Mouse (Mus musculus): ENCODE results near the gene Edn2. TPM values are rescaled to one million over a fixed set of nuclear protein-coding genes. Genes with fewer than 3 reads are reported as not detected.

The Edn2 gene
- not detected for total RNA-seq (2021)
- long read RNA-seq, experiment 1, result 0 reads
- long read RNA-seq, experiment 2, result 0 reads

DNA sequence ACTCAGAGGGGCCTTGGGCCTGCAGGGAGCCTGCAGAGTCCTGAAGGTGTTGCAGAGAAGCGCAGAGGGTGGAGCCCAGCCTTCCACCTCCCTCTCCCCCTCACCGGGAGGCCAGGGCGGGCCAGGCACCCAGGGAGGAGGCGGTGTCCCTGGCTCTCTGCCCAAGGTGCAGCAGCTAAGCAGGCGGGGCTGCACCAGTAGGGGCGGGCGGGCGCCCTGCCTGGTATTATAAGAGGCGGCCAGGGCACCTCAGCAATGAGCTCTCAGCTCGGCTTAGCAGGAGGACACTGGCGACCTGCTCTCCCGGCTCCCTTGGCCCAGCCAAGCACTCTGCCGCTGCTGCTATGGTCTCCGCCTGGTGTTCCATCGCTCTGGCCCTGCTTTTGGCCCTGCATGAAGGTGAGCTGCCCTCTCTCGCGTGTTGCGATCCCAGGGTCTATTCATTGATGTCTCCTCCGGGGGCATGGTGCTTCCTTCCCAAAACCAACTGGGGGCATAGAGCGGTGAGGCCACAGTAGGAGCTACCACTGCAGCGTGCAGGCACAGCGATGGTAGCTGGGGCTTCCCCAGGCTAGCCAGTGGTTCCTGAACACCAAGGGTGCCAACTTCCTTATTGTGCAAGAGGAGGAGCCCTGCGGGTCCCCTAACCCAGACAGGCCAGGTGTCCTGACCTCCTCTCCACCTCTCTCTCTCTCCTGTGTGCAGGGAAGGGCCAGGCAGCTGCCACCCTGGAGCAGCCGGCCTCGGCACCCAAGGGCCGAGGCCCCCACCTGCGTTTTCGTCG is at the start of gene Edn2:
TSS of gene Edn2 (plus strand) at position 41 of the 784 bp plus-strand sequence.
- peak; percentile 72 for DNase-seq (ENCODE audit: low spot score)

DNA sequence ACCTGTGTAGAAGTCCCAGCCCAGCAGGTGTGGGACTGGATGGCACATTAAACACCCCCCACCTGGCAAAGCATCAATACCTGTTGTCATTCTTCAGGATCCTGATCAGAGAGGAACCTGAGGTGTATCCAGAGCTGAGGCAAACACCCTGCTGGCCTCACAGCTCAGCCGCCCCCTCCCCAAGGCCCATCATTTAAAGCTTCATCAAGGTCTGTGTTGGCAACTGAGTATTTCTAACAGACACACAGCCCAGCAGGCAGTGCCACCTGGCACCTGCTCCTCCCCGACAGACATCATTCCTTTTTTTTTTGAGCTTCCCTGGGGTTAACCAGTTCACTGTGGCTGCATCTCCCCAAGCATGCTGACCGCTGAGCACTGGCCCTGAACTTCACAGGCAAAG is 45.5 kb upstream of the Edn2 start:
- no peak for DNase-seq (ENCODE audit: low spot score)

DNA sequence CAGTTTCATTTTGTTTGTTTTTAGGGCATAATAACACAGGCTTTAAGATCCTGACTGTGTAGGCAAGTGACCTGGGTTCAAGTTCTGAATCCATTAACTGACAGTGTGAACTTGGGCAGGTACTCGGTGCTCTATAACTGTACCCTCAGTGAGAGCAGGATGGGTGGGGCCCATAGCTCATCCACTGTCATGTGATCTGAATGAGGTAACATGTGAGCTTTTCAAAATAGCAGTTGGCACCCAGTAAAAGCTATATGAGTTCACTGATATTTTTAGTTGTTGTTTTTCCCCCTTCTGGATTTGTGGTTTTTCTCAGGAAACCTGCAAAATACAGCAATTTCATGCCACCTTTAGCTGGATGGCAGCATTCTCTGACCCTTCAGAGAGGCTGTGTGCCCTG is 44.7 kb upstream of the Edn2 start:
- no peak for DNase-seq (ENCODE audit: low spot score)

DNA sequence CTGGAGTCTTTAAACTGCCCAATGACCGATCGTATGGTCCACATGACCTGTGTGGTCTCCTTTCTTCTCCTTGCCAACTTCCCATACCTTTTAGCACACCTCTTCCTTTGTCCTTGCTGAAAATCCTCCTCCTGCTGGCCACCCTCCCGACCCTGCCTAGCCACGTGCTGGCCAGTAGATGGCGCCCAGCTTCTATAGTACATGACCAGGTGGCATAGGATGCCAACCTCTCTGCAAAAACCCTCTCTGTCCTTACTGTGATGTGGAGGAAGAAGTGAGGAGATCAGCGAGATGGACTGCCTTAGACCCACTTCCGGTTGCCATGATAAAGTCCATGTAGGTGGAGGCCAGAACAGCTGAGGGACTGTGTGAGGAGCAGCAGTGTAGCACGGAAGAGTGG is 40.7 kb upstream of the Edn2 start:
- peak; percentile 66 for DNase-seq (ENCODE audit: low spot score)

DNA sequence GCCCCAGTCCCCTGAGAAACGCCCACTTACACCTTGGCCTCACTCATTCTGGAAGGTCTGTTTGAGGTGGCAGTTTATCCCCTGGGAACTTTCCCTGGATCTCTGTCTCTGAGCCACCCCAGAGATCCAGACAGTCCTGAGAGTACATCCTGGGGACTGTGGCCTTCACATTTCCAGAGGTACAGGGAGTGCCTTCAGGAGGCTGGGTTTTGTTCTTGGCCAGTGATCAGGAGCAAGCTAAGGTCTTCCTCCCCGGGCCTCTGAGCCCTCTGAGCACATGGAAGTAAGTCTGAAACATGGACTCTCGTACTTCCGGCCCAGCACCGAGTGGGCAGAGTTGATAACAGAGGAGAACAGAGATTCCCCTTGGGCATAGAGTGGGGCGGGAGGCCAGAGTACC is 36.4 kb upstream of the Edn2 start:
- no peak for DNase-seq (ENCODE audit: low spot score)

DNA sequence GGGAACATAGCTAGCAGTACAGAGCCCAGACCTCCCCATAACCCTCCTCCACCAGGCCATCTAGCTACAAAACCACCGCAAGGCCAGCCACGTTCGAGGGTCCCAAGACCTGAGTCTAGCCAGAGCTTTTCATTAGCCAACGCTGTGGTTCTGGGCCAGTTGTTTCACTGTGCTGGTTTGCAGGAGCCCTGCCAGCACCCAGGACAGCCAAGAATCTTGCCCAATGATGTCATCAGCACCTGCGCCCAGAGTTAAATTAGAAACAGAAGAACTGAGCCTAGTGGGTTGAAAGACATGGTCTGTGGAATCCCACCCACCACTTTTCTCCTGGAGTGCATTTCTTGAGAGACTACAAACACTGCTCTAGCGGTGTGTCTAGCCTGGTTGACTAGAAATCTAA is 35.0 kb upstream of the Edn2 start:
- DNase-seq (ENCODE audit: low spot score), result peak; percentile 80

DNA sequence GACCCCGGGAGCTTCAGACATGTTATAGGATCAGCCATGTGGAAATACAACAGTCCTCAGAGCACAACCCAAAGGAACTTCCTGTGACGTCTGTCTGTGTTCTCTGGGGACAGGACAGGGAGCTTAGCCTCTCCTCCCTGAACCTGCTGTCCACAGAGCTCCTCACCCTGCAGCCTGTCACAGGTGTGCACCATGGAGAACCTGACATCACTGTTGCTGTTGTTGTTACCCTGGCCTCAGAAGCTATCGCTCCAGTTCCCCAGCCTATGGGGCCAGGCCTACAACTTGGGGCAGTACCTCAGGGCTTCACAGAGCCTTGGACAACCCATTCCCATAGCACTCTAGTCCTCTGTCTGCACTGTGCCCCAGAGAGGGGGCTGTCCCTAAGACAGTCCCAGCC is 33.7 kb upstream of the Edn2 start:
- no peak for DNase-seq (ENCODE audit: low spot score)

DNA sequence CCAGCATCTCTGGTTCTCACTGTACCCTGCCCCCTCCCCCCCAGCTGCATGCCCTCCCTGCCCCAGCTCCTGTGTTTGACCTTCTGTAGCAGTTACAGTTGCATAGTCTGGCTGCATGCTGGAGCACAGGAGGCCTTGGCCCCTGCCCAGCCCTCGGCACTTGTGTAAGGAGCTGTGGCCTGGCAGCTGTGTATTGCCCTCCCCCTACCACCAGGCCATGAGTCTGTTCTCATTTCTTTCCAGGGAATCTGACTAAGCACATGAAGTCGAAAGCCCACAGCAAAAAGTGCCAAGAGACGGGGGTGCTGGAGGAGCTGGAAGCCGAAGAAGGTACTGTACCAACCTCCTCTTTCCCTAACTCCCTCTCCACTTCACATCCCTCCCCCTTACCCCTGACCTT is 33.0 kb upstream of the Edn2 start:
- peak; percentile 62 for DNase-seq (ENCODE audit: low spot score)

DNA sequence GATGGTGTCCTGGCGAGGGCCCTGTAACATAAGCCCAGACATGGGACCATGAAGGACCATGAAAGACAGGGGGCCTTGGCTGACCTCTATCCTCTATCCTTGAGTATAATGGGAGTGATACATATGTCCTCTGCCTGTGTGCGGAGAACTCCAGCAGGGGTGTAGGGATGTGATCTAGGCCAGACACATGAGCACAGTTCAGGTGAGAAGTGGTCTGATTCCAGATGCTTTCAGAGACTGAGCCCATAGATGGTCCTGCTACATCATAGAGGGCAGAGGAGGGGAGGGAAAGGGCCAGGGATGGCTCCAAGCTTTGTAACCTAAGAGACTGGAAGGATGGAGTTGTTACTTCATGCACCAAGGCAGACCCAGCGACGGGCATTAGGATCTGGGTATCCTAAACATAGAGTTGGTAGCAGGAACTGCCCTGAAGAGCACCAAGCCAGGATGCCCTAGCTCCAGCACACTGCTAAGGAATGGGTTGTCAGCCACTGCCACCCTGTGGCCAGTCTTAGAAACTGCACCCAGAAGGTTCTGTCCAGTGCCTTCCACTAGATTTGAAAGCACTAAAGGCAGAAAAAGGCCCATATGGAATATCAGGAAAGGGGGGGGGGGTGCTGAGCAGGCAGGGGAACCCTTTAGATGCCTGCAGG is 31.6 kb upstream of the Edn2 start:
- peak; percentile 48 for DNase-seq (ENCODE audit: low spot score)

DNA sequence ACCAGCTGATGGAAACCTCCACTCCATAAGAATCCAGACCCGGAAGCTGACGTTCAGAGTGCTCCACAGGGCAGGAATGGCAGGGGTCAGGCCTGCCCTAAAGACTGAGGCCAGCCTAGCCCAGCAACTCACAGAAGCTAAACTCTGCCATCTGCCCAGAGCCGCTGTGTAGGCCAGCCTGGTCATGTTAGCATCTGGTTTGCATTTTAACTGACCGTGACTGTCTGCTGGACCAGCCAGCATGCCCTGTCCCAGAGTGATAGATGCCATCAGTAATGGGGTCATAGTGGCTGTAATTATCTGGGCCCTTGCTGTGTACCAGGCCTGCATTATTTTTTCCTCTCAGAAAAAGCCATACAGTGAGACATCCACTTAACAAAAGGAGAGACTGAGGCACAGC is 30.1 kb upstream of the Edn2 start:
- no peak for DNase-seq (ENCODE audit: low spot score)

DNA sequence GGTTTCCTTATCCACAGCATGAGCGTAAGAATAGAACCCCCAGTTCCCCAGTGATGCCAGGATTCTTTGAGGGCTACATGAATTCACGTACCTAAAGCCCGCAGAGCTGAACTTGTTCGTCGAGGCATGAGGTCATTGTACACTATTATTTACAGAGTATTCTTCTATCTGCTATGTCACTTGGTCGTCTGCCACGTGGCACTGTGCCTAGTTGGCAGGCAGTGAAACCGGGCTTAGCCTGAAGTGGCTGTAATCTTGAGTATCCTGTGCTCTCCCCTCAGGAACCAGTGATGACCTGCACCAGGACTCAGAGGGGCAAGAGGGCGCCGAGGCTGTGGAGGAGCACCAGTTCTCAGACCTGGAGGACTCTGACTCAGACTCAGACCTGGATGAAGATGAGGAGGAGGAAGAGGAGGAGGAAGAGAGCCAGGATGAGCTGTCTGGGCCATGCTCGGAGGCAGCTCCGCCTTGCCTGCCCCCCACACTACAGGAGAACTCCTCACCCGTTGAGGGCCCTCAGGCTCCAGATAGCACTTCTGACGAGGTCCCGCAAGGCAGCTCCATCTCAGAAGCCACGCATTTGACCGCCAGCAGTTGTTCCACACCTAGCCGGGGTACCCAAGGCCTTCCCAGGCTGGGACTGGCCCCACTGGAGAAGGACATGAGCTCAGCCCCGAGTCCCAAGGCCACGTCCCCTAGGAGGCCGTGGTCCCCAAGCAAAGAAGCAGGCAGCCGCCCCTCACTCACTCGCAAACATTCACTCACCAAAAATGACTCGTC is 29.4 kb upstream of the Edn2 start:
- DNase-seq (ENCODE audit: low spot score), result no peak

DNA sequence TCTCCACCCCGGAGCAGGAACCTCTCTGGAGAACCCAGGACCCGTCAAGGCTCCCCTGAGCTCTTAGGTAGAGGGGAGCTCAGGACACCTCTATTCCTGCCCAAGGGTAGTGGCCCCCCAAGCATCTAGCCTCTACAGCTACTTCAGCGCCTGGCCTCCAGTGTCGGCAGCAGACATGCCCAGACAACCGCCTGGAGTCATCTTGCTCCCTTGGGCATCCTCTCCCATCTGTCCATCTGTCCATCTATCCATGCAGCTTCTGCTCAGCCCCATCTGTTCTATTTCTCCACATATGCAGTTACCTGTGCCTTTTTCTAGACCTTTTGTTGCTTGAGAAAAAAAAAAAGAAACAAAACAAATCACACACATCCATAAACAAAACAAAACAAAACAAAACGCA is 26.8 kb upstream of the Edn2 start:
- DNase-seq (ENCODE audit: low spot score), result no peak

DNA sequence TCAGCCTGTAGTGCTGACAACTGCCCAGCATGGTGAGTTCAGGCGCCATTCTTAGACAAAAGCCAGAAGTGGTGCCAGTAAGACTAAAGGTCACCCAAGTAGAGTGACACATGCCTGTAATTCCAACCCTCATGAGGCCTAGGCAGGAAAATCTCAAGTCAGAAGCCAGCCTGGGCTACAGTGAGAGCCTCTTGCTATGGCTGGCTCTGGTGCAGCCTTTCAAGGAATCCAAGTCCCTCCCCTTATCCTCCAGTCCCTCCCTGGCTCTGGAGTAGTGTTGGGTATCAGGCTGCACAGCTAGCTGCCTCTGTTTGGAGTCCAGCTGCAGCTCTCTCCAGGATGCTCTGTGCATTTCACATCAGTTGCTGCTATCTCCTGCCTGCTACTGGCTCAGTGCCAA is 19.2 kb upstream of the Edn2 start:
- DNase-seq (ENCODE audit: low spot score), result no peak

DNA sequence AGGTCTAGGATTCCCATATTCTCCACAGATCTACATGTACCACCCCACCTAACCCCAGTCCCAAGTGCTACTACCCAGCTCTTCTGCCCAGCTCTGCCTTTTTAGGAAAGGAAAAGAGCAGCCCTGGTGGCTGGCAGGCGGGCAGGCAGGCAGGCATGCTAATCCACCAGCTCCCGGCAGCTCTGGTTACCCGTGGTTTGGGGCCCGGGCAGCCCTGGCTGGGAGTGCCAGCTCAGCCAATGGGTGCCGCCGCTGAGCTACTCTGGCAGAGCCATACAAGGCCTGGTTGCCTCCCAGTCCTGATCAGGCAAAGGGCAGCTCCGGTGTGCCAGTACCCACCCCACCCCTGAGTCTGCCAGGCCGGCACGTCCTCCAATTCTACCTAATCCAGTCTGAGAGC is 18.1 kb upstream of the Edn2 start:
- DNase-seq (ENCODE audit: low spot score), result peak; percentile 43

DNA sequence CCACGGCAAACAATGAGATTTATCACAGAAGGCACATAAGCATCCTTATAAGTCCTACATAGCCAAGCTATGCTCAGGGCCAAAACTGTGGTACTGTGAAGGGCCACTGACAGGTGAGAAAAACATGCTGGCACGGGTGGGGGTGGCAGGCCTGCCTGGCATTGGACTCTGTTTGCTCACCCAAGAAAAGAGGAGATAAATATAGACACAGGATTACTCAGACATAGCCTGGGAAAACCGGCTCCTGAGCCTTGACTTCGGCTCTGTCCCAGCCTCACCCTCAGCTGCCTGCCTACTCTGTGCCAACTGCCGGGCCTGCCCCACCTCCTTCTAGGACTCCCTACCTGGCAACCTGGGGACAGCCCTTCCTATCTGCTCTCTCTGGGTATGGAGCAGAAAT is 16.7 kb upstream of the Edn2 start:
- DNase-seq (ENCODE audit: low spot score), result peak; percentile 68

DNA sequence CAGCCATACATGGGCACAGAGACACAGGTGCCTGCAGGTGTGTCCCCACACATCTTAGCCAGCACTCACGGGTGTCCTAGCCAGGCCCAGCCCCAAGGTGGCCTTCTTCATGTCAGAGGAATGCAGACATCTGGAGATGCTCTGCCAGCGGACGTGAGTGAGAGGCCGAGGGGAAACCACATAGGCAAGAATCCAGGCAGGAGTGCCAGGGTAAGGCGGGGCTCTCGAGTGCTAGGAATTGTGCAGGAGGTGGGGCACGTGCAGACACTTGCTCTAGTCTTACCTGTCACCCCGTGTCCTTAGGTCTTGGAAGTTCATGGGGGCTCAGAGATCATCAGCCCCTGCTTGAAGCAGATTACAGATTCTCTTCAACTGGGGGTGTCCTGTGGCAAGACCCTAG is 15.1 kb upstream of the Edn2 start:
- DNase-seq (ENCODE audit: low spot score), result no peak

DNA sequence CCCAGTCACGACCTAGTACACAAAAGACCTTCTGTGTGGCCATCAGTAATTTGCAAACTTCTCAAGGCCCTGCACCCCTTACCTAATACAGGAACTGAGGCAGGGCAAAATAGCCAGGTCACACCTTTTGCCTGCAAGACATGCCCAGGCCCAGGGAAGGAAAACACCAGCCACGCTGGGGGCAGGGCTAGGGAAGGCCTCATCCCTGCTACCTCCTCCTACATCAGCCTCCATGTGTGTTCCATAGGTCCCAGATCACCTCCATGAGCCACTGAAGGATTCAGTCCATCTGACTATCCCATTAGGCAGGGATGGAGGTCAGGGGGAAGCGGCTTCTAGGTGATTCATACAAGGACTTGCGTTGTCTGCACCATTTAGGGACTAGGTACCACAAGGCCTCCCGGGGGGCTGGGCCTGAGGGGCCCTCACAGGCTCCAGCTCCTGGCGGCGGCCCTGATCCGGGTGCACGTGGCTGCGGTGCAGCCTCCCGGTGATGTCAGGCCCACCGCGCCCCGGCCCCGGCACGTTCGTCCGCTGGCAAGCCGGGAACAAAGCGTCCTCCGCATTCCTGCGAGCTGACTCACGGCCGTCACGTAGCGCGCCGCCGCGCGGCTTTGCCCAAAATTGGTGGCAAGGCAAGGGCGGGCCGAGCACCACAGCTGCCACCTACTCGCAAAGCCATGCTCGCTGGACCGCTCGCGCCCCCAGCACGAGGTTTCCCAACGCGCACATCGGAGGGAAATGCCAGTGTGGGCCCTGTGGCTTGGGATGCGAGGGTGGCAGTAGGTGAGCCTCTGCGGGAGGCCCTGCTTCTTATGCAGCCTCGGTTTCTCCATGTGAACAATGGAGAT is 12.5 kb upstream of the Edn2 start:
- DNase-seq (ENCODE audit: low spot score), result peak; percentile 73

DNA sequence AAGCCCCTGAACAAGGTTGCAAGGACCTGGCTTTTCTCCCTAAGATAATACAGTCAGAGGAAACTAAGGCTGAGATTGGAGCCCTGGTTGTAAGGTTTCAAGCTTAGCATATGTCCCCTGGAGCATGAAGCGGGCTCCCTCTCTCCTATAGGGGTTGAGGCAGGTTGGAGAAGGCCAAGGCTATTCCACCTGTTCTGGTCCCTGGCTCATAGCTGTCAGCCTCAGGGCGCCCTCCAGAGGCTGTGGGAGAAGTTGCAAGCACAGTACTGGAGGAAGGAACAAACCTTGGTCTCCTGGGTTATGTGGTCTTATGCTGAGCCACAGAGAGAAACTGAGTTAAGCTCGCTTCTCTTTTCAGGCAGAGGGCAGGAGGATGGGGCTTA is 11.9 kb upstream of the Edn2 start:
- no peak for DNase-seq (ENCODE audit: low spot score)

DNA sequence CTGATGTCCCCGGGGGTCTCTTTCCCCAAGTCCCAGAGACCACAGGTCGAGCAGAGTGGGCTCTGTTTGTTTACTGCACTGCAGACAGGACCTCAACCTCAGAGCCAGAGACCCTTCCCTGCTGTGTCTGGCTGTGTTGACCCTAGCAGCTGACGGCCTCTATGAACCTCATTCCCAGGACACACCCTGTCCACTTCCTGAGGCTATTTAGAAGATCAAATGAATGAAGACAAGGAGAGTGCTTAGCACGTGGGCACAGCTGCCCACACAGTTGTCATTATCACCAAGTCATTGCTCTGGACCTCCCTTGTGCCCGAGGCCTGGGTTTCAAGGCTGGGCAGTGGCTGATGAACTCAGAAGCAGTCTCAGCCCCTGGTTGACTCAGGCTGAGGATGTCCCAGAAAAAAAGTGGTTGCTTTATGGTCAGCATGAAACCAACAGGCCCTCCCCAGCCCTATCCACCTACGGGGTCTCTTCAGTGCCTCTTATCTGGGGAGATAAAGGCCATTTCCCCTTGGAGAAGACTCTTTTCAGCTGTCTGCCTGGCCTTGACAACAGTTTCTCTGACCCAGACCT is 10.6 kb upstream of the Edn2 start:
- no peak for DNase-seq (ENCODE audit: low spot score)

DNA sequence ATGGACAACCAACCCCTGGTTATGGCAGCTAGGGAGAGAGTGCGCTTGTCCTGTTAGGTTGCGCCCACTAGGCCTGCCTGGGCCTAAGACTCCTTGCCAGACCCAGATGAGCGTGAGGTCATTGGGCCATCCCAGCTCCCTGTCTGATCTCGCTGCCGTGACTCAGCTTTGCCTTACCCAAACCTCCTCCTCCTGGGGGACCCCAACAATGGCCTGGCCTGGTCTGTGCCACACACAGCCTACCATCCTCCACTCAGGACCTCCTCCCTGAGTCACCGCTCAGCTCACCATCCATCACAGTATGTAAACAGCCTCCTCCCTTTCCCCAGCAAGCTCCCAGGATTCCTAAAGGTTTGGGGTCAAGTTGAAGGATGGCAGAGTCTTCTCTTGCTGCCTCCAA is 9.1 kb upstream of the Edn2 start:
- no peak for DNase-seq (ENCODE audit: low spot score)

DNA sequence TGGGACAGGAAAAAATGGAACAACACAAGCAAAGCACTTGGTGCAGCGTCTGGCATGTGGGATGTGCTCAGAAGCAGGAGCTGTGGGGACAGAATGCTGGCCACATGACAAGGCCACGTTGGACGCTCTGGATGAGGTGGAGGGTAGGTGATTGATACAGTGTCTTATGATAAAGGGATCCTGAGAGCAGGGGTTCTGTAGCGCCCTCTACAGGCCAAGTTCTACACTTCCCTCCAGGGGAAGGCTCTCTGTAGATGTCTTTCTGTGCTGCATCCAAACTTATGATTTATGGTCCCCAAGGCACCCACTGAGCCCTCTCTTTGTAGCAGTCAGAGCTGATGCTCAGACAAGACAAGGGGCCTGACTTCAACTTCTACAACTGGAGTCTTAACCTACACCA is 8.4 kb upstream of the Edn2 start:
- no peak for DNase-seq (ENCODE audit: low spot score)

Measured in gastrocnemius, adult 18-20 months (tissue).